Mouse (Mus musculus) cerebellum, adult 2 months (tissue): ENCODE measurements around the gene Ccl21b.
"Not testable (repeated sequence)": the region's sequence is repeated elsewhere in the genome, so short reads cannot be mapped to it uniquely, and the experiment has no call there.

Experiments
- CTCF ChIP-seq: fragments of 200-500 bp; IDR thresholded peaks from 2 replicates; pipeline ENCODE4 v1.5.1; 2011; ENCODE audit warnings: low read depth, mild to moderate bottlenecking, control low read depth, low read length, moderate library complexity, borderline replicate concordance; ENCODE audit not compliant: insufficient read depth
- POLR2A ChIP-seq: fragments of 200-500 bp; IDR thresholded peaks from 2 replicates; pipeline ENCODE4 v1.6.1; 2011; ENCODE audit warnings: low read length, control low read depth, borderline replicate concordance; ENCODE audit not compliant: insufficient read depth

GRCm38 (mm10) chr4:42240339-42240738 is 15.2 kb upstream of the Ccl21b start, which contains the start of gene Gm10600:
- not testable (repeated sequence) for TF ChIP-seq CTCF, POLR2A
